In genomic region chr8:84395751-84396457, GRCm38 (mm10) we compare ENCODE assay signal across 26 mouse cellular contexts. TPM values are rescaled to one million over a fixed set of nuclear protein-coding genes. Genes with fewer than 3 reads are reported as not detected.
DNase-seq lines count a peak whose midpoint lies in the region; ATAC-seq and TF ChIP-seq lines count a peak whose summit lies in the region.
"Had no signal": no experiment of that assay in that cellular context is flagged by ENCODE, and none has a peak within 500 bp of the region (broad histone marks: within the 10 kb centered on the region; RNA-seq: fewer than 3 reads in every experiment).

No protein-coding gene starts in this region.

- no peak overlapping the region for H3K9ac ChIP-seq in heart, adult 2 months (ENCODE audit: low read depth, low read length)
- H3K9ac ChIP-seq: forebrain, embryonic 13.5 days; heart, embryonic 12.5 days; heart, embryonic 15.5 days; hindbrain, embryonic 13.5 days; intestine, embryonic 15.5 days; kidney, embryonic 15.5 days had no signal

- no peak for TF ChIP-seq POLR2A in heart, adult 2 months (IDR thresholded peaks at IDR 0.05; ENCODE audit: insufficient read depth, low read depth, low read length)

- no peak overlapping the region for H3K27ac ChIP-seq in heart, adult 2 months
- H3K27ac ChIP-seq: forebrain, embryonic 10.5 days; forebrain, embryonic 13.5 days; heart, embryonic 15.5 days; hindbrain, embryonic 10.5 days; hindbrain, embryonic 13.5 days; intestine, embryonic 15.5 days; kidney, embryonic 15.5 days had no signal

- no peaks in the 10 kb centered on the region for H3K36me3 ChIP-seq in heart, adult 2 months (ENCODE audit: control insufficient read depth, insufficient read depth, low read length)
- H3K36me3 ChIP-seq: forebrain, embryonic 10.5 days; G1E; heart, embryonic 12.5 days; heart, embryonic 15.5 days; hindbrain, embryonic 10.5 days; hindbrain, embryonic 13.5 days; intestine, embryonic 15.5 days; kidney, embryonic 15.5 days had no signal

- no peak for ATAC-seq in cerebellum, adult (ENCODE audit: insufficient number of reproducible peaks, low FRiP score, low TSS enrichment)
- ATAC-seq: forebrain, embryonic 13.5 days; forebrain, embryonic 16.5 days; hindbrain, embryonic 16.5 days; intestine, embryonic 15.5 days; Patski had no signal

- no peaks in the 10 kb centered on the region for H3K79me2 ChIP-seq in heart, adult 2 months (replicated peaks; ENCODE audit: control insufficient read depth, insufficient read depth, low read length)

- H3K4me1 ChIP-seq in heart, adult 2 months (ENCODE audit: control insufficient read depth, insufficient read depth, low read length): no peaks in the 10 kb centered on the region
- H3K4me1 ChIP-seq: forebrain, embryonic 13.5 days; heart, embryonic 12.5 days; heart, embryonic 15.5 days; hindbrain, embryonic 13.5 days; intestine, embryonic 15.5 days; kidney, embryonic 15.5 days had no signal

- intact Hi-C loops in heart, adult 2 months (cut with DNase I): no loop called here

- DNase-seq in cerebellum, adult 11-12 months: peak; percentile 46
- peak; percentile 62 for DNase-seq in cerebellum, adult 9-10 months
- no peak for DNase-seq in cerebellum, adult 9-11 months
- DNase-seq in heart, adult 11 months: peak; percentile 74
- DNase-seq in heart, adult 2 months: no peak
- peak; percentile 60 for DNase-seq in brain, adult 2 months (ENCODE audit: low read depth, low spot score)
- no peak for DNase-seq in heart, adult 9 months (ENCODE audit: low spot score in 2 of 2)
- DNase-seq: adrenal gland, postnatal 10 days; gastrocnemius, postnatal 25 days; heart, postnatal 10 days; heart, postnatal 36 days; kidney, adult 11 months; kidney, adult 8-10 months had no signal

- TF ChIP-seq EP300 in heart, adult 2 months (IDR thresholded peaks at IDR 0.05; ENCODE audit: insufficient read depth, low read depth, low read length): no peak

- H3K27me3 ChIP-seq in heart, adult 2 months (ENCODE audit: control insufficient read depth, insufficient read depth, low read length): no peaks in the 10 kb centered on the region
- H3K27me3 ChIP-seq: forebrain, embryonic 13.5 days; heart, embryonic 12.5 days; heart, embryonic 15.5 days; hindbrain, embryonic 13.5 days; intestine, embryonic 15.5 days; kidney, embryonic 15.5 days had no signal

- TF ChIP-seq CTCF in heart, adult 2 months (IDR thresholded peaks at IDR 0.05): no peak

- H3K4me3 ChIP-seq in heart, adult 2 months: no peak overlapping the region
- H3K4me3 ChIP-seq: forebrain, embryonic 10.5 days; forebrain, embryonic 13.5 days; heart, embryonic 12.5 days; heart, embryonic 15.5 days; hindbrain, embryonic 10.5 days; hindbrain, embryonic 13.5 days; intestine, embryonic 15.5 days; kidney, embryonic 15.5 days had no signal

- WGBS in heart, adult 2 months: 66% methylated on average over 6 of the region's 6 CpGs

RNA-seq across cellular contexts. Expression of gene Cacna1a, which starts 7.7 kb away (rescaled TPM):
- 1 to 10 TPM; 2.5 to 2.7 TPM for total RNA-seq in heart, adult 2 months (2021)
- 4.4 and 5.9 TPM in 2 replicates for polyA plus RNA-seq in heart, adult 2 months (2012; rRNA removed)

Comparison
In these comparisons a context has a peak if more than half of its experiments do, and no peak if none do; other contexts are left out.
1. DNase-seq: peak in cerebellum, adult 11-12 months (single experiment), cerebellum, adult 9-10 months (single experiment), heart, adult 11 months (single experiment) and brain, adult 2 months (single experiment); none in cerebellum, adult 9-11 months (single experiment), heart, adult 2 months (0 of 2) and heart, adult 9 months (0 of 2).